Mouse (Mus musculus) layer of hippocampus, adult 18-20 months (tissue): ENCODE data around the gene Ikzf4. TPM values are rescaled to one million over a fixed set of nuclear protein-coding genes. Genes with fewer than 3 reads are reported as not detected.

Source experiments
- DNase-seq, 2 experiments: peaks; one replicate each; pipeline ENCODE4 v3.0.0; 2022; ENCODE audit warnings: low spot score in 2 of 2
- total RNA-seq, 2 experiments: library from RNA; stranded (reverse); gene quantifications; 2 replicates each; pipeline ENCODE4 v1.2.3; 2021

Ikzf4 gene
- total RNA-seq, 2 experiments from 2014 or later, result 15.5 to 16.5 TPM

- DNase-seq, result no peak
These were observed 32.7 kb downstream of the Ikzf4 start for GRCm38 (mm10) chr10:128613154-128613440.

GRCm38 (mm10) chr10:128612433-128613153, 33.2 kb downstream of the Ikzf4 start:
- peak; percentile 61 to 85 for DNase-seq

- DNase-seq, result no peak
These were observed 39.3 kb downstream of the Ikzf4 start for GRCm38 (mm10) chr10:128606483-128606882.

GRCm38 (mm10) chr10:128602470-128603128, 43.2 kb downstream of the Ikzf4 start:
- no peak for DNase-seq

GRCm38 (mm10) chr10:128601499-128601898, 44.3 kb downstream of the Ikzf4 start:
- DNase-seq, result no peak

- DNase-seq, result no peak
These were observed 47.3 kb downstream of the Ikzf4 start for GRCm38 (mm10) chr10:128598476-128598875.

- DNase-seq, result no peak
These were observed 53.0 kb downstream of the Ikzf4 start for GRCm38 (mm10) chr10:128592797-128593196.

- DNase-seq, result no peak
These were observed 54.4 kb downstream of the Ikzf4 start for GRCm38 (mm10) chr10:128591436-128591835.

GRCm38 (mm10) chr10:128590193-128590690, 55.5 kb downstream of the Ikzf4 start:
- peak in 1 of 2 experiments; percentile 35 for DNase-seq

GRCm38 (mm10) chr10:128589464-128590192, 56.2 kb downstream of the Ikzf4 start, which contains the start of gene Erbb3:
Gene Erbb3, minus strand, starts transcription at chr10:128589652.
- peak in 1 of 2 experiments; percentile 25 for DNase-seq

GRCm38 (mm10) chr10:128588775-128589463, 56.9 kb downstream of the Ikzf4 start:
- no peak for DNase-seq

GRCm38 (mm10) chr10:128588136-128588535, 57.7 kb downstream of the Ikzf4 start:
- DNase-seq, result no peak

GRCm38 (mm10) chr10:128587697-128588096, 58.1 kb downstream of the Ikzf4 start:
- no peak for DNase-seq

- no peak for DNase-seq
These were observed 58.7 kb downstream of the Ikzf4 start for GRCm38 (mm10) chr10:128587120-128587519.

- peak in 1 of 2 experiments; percentile 26 for DNase-seq
These were observed 59.2 kb downstream of the Ikzf4 start for GRCm38 (mm10) chr10:128586546-128586945.

GRCm38 (mm10) chr10:128584386-128584785, 61.4 kb downstream of the Ikzf4 start:
- DNase-seq, result no peak

GRCm38 (mm10) chr10:128583644-128584043, 62.1 kb downstream of the Ikzf4 start:
- peak in 1 of 2 experiments; percentile 36 for DNase-seq
